Mouse (Mus musculus) lung, embryonic 16.5 days (tissue): ENCODE data around the gene Car5b. TPM values are rescaled to one million over a fixed set of nuclear protein-coding genes. Genes with fewer than 3 reads are reported as not detected.

Source experiments
- ATAC-seq: fragments of 200-750 bp; cut with Nextera tagmentation; 2 replicates; pipeline ENCODE4 v1.8.0; 2017; ENCODE audit warnings: low read depth, mild to moderate bottlenecking, moderate library complexity
- H3K27ac ChIP-seq: fragments of 300-500 bp; sonication (generic); 2 replicates; pipeline ENCODE4 v1.5.1; 2014; ENCODE audit warnings: mild to moderate bottlenecking, control low read depth, low read length
- H3K27me3 ChIP-seq: fragments of 300-500 bp; sonication (generic); 2 replicates; pipeline ENCODE4 v1.6.1; 2014; ENCODE audit warnings: low read depth, low read length, mixed read lengths; ENCODE audit not compliant: control insufficient read depth, insufficient read depth
- H3K36me3 ChIP-seq: fragments of 300-500 bp; sonication (generic); 2 replicates; pipeline ENCODE4 v1.6.1; 2014; ENCODE audit warnings: low read length; ENCODE audit not compliant: control insufficient read depth, insufficient read depth
- H3K4me1 ChIP-seq: fragments of 300-500 bp; sonication (generic); replicated peaks from 2 replicates; pipeline ENCODE4 v1.6.1; 2014; ENCODE audit warnings: low read length, mixed read lengths; ENCODE audit not compliant: control insufficient read depth, insufficient read depth
- H3K4me2 ChIP-seq: fragments of 300-500 bp; sonication (generic); 2 replicates; pipeline ENCODE4 v1.6.1; 2014; ENCODE audit warnings: low read depth, low read length, control low read depth
- H3K4me3 ChIP-seq: fragments of 300-500 bp; sonication (generic); 2 replicates; pipeline ENCODE4 v1.5.1; 2014; ENCODE audit warnings: mild to moderate bottlenecking, low read length, control low read depth
- H3K9ac ChIP-seq: fragments of 300-500 bp; sonication (generic); 2 replicates; pipeline ENCODE4 v1.6.1; 2014; ENCODE audit warnings: low read length, control low read depth
- H3K9me3 ChIP-seq: fragments of 300-500 bp; sonication (generic); 2 replicates; pipeline ENCODE4 v1.6.1; 2016; ENCODE audit warnings: low read length; ENCODE audit not compliant: control insufficient read depth
- WGBS: fragments of 180-500 bp; shearing (Covaris S2); extraction: QIAGEN DNeasy Blood & Tissue Kit; methylation state at CpG from one replicate; pipeline ENCODE4 v1.1.7; 2014; 5-methylcytosine and 5-hydroxymethylcytosine counted together
- polyA plus RNA-seq: library from polyadenylated mRNA; unstranded; fragments of >200 nt; fragmentation: Nextera tagmentation; extraction: Ambion mirVana; gene quantifications from 2 replicates; pipeline ENCODE4 v1.2.1, GENCODE M21; 2015

The Car5b gene
- polyA plus RNA-seq, 1 experiment from 2014 or later, result 0.73 TPM

DNA sequence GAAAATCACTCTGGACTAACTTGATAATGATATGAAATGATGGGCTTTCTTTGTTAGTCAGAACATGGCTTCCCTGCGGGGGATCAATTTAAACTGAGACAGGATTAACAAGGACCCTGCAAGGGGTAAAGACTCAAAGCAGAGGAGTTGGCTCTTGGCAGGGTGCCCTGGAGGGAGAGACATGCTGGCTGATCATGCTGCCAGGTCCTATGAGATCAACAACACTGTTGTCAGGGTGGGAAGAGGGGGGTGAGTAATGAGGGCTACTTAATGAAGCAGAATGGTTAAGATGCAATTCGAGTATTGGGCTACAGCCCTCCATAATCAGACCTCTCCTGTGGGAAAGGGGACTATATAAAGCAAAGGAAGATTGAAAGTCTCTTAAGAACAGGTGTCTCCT is 11.1 kb upstream of the Car5b start:
- no peak overlapping the region for H3K9ac ChIP-seq
- H3K36me3 ChIP-seq, result no peaks in the 10 kb centered on the region
- H3K27me3 ChIP-seq, result no peaks in the 10 kb centered on the region
- no peaks in the 10 kb centered on the region for H3K9me3 ChIP-seq
- H3K4me1 ChIP-seq, result no peaks in the 10 kb centered on the region
- no peak overlapping the region for H3K4me3 ChIP-seq
- H3K4me2 ChIP-seq, result no peak overlapping the region
- no peak for ATAC-seq
- H3K27ac ChIP-seq, result no peak overlapping the region
- 43% methylated on average over 2 of the region's 2 CpGs for WGBS

DNA sequence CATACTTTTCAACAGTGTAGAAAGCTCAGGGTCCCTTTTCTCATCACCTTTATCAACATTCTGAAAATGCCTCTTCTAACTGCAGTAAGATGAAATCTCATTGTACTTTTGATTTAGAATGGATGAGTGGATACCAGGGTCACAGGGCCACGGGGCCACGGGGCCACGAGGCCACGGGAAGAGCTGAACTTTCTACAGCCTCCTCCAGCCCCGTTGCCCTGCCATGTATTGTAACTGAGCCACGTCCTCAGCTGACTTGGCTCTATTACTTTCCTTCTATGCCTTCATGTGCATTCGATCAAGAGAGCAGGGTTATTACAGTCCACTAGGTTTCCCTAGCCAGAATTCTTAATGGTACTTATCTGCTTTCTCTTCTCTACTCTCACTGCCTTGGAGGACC is 8.1 kb upstream of the Car5b start:
- no peak overlapping the region for H3K4me2 ChIP-seq
- no peak overlapping the region for H3K9ac ChIP-seq
- no peaks in the 10 kb centered on the region for H3K9me3 ChIP-seq
- no peaks in the 10 kb centered on the region for H3K27me3 ChIP-seq
- no peaks in the 10 kb centered on the region for H3K36me3 ChIP-seq
- H3K27ac ChIP-seq, result no peak overlapping the region
- ATAC-seq, result no peak
- 78% methylated on average over 7 of the region's 7 CpGs for WGBS
- no peak overlapping the region for H3K4me3 ChIP-seq
- H3K4me1 ChIP-seq, result no peaks in the 10 kb centered on the region

DNA sequence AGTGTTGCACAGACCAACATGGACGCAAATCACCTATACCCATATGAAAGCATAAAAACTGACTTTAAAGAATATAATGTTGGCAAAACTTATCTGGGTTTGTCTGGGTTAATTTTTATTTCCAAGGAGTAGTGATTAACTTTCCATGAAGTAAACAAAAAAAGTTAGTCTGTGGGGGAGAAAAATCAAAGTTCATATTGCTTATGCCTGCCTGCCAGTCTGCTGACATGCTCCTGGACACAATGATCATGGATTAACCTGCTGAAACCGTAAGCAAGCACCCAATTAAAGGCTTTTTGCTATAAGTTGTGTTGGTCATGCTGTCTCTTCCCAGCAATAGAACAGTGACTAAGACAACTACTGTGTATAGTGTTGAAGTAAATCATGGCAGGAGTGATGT is 7.6 kb upstream of the Car5b start:
- WGBS, result 91% methylated on average over 2 of the region's 2 CpGs
- H3K27ac ChIP-seq, result no peak overlapping the region
- no peaks in the 10 kb centered on the region for H3K36me3 ChIP-seq
- no peaks in the 10 kb centered on the region for H3K4me1 ChIP-seq
- no peak for ATAC-seq
- H3K9me3 ChIP-seq, result no peaks in the 10 kb centered on the region
- H3K27me3 ChIP-seq, result no peaks in the 10 kb centered on the region
- H3K9ac ChIP-seq, result no peak overlapping the region
- H3K4me2 ChIP-seq, result no peak overlapping the region
- H3K4me3 ChIP-seq, result no peak overlapping the region

- WGBS, result 91% methylated on average over 7 of the region's 7 CpGs
- H3K27me3 ChIP-seq, result no peaks in the 10 kb centered on the region
- H3K9ac ChIP-seq, result no peak overlapping the region
- no peak overlapping the region for H3K27ac ChIP-seq
- no peak overlapping the region for H3K4me3 ChIP-seq
- H3K4me2 ChIP-seq, result no peak overlapping the region
- no peaks in the 10 kb centered on the region for H3K36me3 ChIP-seq
- H3K9me3 ChIP-seq, result no peaks in the 10 kb centered on the region
- H3K4me1 ChIP-seq, result no peaks in the 10 kb centered on the region
- ATAC-seq, result no peak
Observed at GRCm38 (mm10) chrX:164032526-164032925, 4.7 kb upstream of the Car5b start.

GRCm38 (mm10) chrX:164015636-164016035 is 12.2 kb downstream of the Car5b start:
- Histone ChIP-seq H3K4me2 (no peak overlapping the region), H3K4me1 (no peaks in the 10 kb centered on the region), H3K9me3 (no peaks in the 10 kb centered on the region), H3K9ac (no peak overlapping the region), H3K36me3 (no peaks in the 10 kb centered on the region), H3K4me3 (no peak overlapping the region), H3K27ac (no peak overlapping the region), H3K27me3 (no peaks in the 10 kb centered on the region)
- 65% methylated on average over 3 of the region's 3 CpGs for WGBS
- ATAC-seq, result no peak

DNA sequence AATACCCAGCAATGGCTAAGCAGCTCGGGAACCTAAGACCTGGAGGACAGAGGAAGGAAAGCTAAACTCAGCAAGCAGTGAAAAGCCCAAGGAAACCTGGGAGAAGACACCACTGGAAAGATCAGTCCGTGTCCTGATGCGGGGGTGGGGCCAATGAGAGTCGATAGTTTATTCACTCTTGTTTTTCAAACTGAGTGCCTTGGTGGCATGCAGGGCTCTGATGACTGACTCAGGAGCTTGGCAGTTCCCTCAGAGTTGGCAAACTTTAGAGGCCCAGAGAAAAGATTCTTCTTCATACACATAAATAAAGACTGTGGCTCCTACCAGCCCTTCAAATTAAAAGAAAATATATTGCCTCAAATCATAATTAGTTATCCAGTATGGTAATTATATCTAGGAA is 12.8 kb downstream of the Car5b start:
- Histone ChIP-seq H3K27ac (no peak overlapping the region), H3K9me3 (no peaks in the 10 kb centered on the region), H3K36me3 (no peaks in the 10 kb centered on the region), H3K4me3 (no peak overlapping the region), H3K9ac (no peak overlapping the region), H3K4me2 (no peak overlapping the region), H3K27me3 (no peaks in the 10 kb centered on the region), H3K4me1 (no peaks in the 10 kb centered on the region)
- WGBS, result 50% methylated on average over 4 of the region's 4 CpGs
- ATAC-seq, result no peak

DNA sequence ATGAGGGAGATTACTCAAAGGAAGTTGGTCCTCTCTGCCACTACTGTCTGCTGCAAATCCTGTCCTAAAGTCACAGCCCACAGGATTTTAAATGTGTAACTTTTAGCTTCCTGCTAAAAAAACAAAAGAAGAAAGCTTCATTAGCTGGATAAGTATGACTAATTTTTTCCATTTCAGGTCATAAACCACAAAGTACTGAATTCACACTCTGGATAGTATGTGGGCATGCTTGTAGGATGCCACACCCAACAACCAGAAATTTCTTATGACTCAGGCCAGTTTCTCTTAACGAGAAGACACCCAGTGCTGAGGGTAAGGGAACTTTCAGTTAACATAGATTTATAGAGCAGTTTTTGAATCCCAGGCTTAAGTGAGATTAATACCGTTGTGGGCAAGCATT is 14.5 kb downstream of the Car5b start:
- no peak overlapping the region for H3K4me3 ChIP-seq
- H3K4me1 ChIP-seq, result no peaks in the 10 kb centered on the region
- H3K27me3 ChIP-seq, result no peaks in the 10 kb centered on the region
- no peaks in the 10 kb centered on the region for H3K9me3 ChIP-seq
- H3K4me2 ChIP-seq, result no peak overlapping the region
- no peaks in the 10 kb centered on the region for H3K36me3 ChIP-seq
- no peak overlapping the region for H3K9ac ChIP-seq
- WGBS, result 79% methylated on average over 2 of the region's 2 CpGs
- no peak for ATAC-seq
- no peak overlapping the region for H3K27ac ChIP-seq

DNA sequence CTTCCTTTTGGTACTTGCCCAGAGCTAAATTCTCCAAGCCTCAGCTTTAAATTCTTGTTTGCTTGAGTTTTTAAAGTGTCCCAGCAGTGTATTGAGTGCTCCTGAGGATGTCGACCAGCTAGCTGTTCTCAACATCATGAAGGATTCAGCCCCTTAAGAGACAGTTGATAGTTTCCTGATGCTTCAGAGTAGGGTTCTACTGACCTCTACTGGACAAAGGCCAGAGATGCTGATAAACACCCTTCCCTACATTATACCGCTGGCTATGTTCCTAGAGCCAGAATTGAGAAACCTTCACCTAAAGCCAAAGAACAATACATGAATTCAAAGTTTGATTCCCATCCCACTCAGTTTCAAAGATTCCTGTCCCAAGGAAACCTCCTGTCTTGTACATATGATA is 23.0 kb downstream of the Car5b start:
- no peaks in the 10 kb centered on the region for H3K27me3 ChIP-seq
- no peak overlapping the region for H3K9ac ChIP-seq
- peak; percentile 57; the same call in 1 of the 2 replicates for ATAC-seq
- H3K36me3 ChIP-seq, result no peaks in the 10 kb centered on the region
- 23% methylated on average over 2 of the region's 2 CpGs for WGBS
- H3K4me3 ChIP-seq, result no peak overlapping the region
- no peak overlapping the region for H3K4me2 ChIP-seq
- no peaks in the 10 kb centered on the region for H3K4me1 ChIP-seq
- no peaks in the 10 kb centered on the region for H3K9me3 ChIP-seq
- no peak overlapping the region for H3K27ac ChIP-seq

- H3K4me3 ChIP-seq, result no peak overlapping the region
- no peak overlapping the region for H3K4me2 ChIP-seq
- H3K27ac ChIP-seq, result no peak overlapping the region
- H3K36me3 ChIP-seq, result no peaks in the 10 kb centered on the region
- no peak for ATAC-seq
- no peaks in the 10 kb centered on the region for H3K9me3 ChIP-seq
- H3K9ac ChIP-seq, result no peak overlapping the region
- no peaks in the 10 kb centered on the region for H3K4me1 ChIP-seq
- WGBS, result 85% methylated on average over 1 of the region's 1 CpGs
- no peaks in the 10 kb centered on the region for H3K27me3 ChIP-seq
Observed at GRCm38 (mm10) chrX:163999848-164000247, 27.9 kb downstream of the Car5b start.

DNA sequence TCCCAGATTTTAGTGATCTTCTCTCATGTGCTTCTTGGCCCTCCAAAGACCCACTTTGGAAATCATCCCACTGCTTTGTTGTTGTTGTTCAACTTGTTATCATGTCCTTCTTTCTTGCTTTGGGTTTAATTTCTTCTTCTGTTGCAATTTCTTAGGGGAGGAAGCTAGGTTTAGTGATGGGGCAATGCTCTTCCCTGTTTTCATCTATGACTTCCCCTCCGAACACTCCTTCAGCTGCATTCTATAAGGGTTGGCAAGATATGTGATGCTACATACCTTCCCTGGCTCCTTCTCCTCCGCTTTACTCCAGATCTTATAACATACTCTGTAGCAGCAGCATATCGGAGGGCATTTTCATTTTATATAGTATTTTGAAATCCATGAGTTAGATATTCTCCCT is 31.0 kb downstream of the Car5b start:
- Histone ChIP-seq H3K36me3 (no peaks in the 10 kb centered on the region), H3K4me3 (no peak overlapping the region), H3K27me3 (no peaks in the 10 kb centered on the region), H3K9ac (no peak overlapping the region), H3K4me1 (no peaks in the 10 kb centered on the region), H3K9me3 (no peaks in the 10 kb centered on the region), H3K27ac (no peak overlapping the region), H3K4me2 (no peak overlapping the region)
- ATAC-seq, result no peak
- WGBS, result 84% methylated on average over 3 of the region's 3 CpGs
